Mouse (Mus musculus): ENCODE results near the gene Rap1gap.

DNA sequence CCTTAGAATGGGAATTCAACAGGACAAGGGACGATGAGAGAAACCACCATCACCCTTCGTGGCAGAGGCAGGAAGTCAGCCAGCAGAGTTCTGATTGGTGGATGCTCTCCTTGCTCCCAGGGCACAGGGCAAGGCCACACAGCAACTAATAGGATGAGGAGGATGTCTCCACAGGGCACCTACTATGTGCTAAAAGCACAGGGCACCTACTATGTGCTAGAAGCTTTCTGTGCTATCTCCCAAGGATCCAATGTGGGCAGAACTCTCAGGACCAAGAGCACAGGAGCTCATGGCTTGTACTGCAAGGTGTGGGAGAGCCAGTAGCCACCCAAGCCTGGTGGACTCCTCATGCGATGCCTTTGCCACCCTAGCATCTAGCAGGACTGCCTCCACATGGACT is 107.2 kb downstream of the Rap1gap start:
- TF ChIP-seq CTCF (IDR thresholded peaks at IDR 0.05; ENCODE audit: low read depth) = no peak
- TF ChIP-seq EP300 (IDR thresholded peaks at IDR 0.05; ENCODE audit: low read depth) = no peak
